Mouse (Mus musculus): ENCODE measurements at regions not wholly inside any gene's neighbourhood (a gene's known extent, or its start where the extent isn't known, plus 50 kb on each side); places are given as distances from the start of the nearest gene placed in this dataset.

DNA sequence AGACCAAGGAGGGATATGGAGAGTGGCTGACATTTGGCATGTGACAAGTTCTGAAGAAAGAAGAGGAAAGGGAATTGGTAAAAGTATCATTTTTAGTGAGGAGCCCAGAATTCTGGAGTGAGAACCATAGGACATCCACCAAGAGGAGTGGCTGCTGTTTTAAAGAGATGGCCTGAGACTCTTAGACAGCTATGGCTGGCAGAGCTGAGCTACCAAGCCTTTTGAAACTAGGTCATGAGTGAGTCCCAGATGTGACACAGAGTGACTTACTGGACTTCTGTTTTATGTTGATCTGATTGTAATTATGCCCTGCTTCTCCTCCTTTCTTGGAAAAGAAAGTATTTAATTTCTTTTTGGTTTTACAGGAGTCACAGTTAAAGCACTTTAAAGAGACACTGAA, 61.8 kb upstream of the Tprg start:
- H3K4me1 ChIP-seq (ENCODE audit: control insufficient read depth, insufficient read depth, low read length), result no peaks in the 10 kb centered on the region
- no peaks in the 10 kb centered on the region for H3K27me3 ChIP-seq (ENCODE audit: control insufficient read depth, insufficient read depth, low read length)
- ATAC-seq (ENCODE audit: insufficient read depth, low FRiP score), result no peak
- no peak overlapping the region for H3K4me3 ChIP-seq (replicated peaks; ENCODE audit: low read length)
- no peak overlapping the region for H3K4me2 ChIP-seq (ENCODE audit: low read depth, low read length)
- H3K36me3 ChIP-seq (ENCODE audit: control insufficient read depth, insufficient read depth, low read length), result no peaks in the 10 kb centered on the region
- H3K9ac ChIP-seq (ENCODE audit: low read length), result no peak overlapping the region
- H3K9me3 ChIP-seq (replicated peaks; ENCODE audit: control insufficient read depth, low read length), result no peaks in the 10 kb centered on the region
- no peak overlapping the region for H3K27ac ChIP-seq (ENCODE audit: low read length)

All from stomach, embryonic 16.5 days (tissue).